Mouse (Mus musculus): ENCODE measurements around the gene Dmbt1.

GRCm38 (mm10) chr7:131036396-131036795, 4.5 kb downstream of the Dmbt1 start:
- TF ChIP-seq CTCF (IDR thresholded peaks at IDR 0.05; ENCODE audit: borderline replicate concordance, extremely low read depth, insufficient read depth, insufficient read length) (no peak), POLR2A (IDR thresholded peaks at IDR 0.05; ENCODE audit: borderline replicate concordance, extremely low read depth, insufficient read depth, insufficient read length, poor library complexity, severe bottlenecking) (no peak)

All from brain, embryonic 14.5 days (tissue).